Mouse (Mus musculus) G1E (cell line): ENCODE results near the gene Dirc2.

Experiments
- CTCF ChIP-seq: IDR thresholded peaks from 2 replicates; pipeline ENCODE4 v1.5.1; 2012; ENCODE audit warnings: low read depth, low read length, inconsistent platforms, mixed read lengths
- GATA1 ChIP-seq: IDR thresholded peaks from 2 replicates; pipeline ENCODE4 v1.6.1; 2012; ENCODE audit warnings: borderline replicate concordance, low read length, inconsistent platforms, mixed read lengths
- GATA2 ChIP-seq: IDR thresholded peaks from 2 replicates; pipeline ENCODE4 v1.6.1; 2012; ENCODE audit warnings: low read depth, low read length, inconsistent platforms, borderline replicate concordance
- TAL1 ChIP-seq: conservative IDR thresholded peaks from 2 replicates; pipeline ENCODE4 v1.6.1; 2012; ENCODE audit warnings: low read depth, low read length, inconsistent platforms, mixed read lengths

DNA sequence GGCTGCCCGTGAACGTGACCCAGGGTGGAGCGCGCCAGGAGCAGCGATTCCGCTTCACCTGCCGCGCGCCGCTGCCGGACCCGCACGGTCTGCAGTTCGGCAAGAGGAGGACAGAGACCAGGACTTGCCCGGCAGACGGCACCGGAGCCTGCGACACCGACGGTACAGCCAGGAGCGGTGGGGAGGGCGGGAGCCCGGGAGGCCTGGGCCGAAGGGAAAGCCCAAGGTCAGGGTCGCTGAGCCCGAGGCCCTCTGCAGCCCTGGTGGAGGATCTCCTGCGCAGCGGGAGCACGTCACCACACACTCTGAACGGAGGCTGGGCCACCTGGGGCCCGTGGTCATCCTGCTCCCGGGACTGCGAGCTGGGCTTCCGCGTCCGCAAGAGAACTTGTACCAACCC is 108.9 kb downstream of the Dirc2 start:
- no peak for TF ChIP-seq CTCF
- TF ChIP-seq GATA2, result no peak
- no peak for TF ChIP-seq GATA1
- TF ChIP-seq TAL1, result no peak
